Mouse (Mus musculus): Measurements from ENCODE around the gene Hnrnph3.

The Hnrnph3 gene

DNA sequence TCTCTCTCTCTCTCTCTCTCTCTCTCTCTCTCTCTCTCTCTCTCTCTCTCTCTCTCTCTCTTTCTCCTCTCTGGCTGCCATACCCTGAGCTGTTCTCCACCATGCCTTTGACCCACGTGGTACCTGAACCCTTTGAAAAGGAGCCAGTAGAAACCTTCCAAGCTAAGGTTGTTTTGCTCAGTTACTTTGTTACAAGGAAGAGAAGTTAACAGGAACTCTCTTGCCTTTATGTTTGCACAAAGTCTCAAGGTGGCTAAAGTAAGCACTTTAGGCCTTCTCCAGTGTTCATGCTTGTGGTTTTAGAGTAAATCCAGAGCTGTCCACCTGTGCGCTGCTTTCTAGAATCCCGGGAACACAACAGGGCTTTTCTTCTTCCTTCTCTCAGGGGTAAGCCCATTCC lies 8.2 kb upstream of the Hnrnph3 start:
- no peak for DNase-seq (ENCODE audit: low read depth, low spot score)

DNA sequence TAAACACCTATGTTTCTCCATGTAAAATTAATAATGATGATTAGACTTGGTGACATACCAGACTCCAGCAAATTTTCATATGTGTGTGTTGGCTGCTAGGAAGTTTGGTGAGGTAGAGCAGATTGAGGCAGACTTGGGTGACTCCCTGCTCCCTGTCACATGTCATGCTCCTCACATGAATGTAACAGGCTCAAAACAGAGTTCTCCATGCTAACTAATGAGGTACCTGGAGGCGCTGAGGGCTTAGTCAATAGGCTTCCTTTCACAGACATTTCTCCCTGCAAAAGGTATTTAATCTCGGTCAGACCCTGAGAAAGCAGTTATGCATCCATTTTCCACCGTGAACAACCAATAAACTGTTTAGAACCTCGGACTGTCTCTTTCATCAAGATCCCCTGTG lies 4.4 kb upstream of the Hnrnph3 start:
- DNase-seq (ENCODE audit: low read depth, low spot score) = no peak

DNA sequence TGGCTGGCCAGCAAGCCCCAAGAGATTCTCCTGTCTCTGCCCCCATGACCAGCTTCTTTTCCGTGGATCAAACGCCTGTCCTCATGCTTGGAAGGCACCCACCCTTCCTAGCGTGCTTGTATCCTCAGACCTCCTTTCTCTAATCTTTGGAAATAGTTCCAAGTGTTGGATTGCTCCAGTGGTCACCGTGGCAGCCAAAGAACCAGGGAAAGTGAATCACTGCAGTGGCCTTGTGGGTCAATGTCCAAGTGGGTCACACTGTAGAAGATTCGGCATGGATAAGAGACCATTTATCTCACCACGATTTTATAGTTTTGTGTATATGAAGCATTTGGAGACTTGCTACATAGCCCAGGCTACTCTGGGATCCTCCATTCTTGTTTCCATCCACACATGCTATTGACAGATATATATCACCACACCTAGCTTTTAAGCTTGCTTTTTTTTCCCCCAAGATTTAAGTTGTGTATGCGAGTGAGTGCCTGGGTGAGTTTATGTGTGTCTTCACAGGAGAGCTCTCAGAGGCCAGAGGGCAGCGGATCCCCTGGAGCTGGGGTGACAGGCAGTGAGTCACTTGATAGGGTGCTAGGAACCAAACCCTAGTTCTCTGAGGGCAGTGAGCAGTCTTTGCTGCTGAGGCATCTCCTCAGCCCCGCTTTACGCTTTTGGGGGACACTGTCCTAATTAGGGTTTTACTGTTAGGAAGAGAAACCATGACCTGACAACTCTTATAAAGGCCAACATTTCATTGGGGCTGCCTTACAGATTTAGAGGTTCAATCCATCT lies 3.6 kb upstream of the Hnrnph3 start:
- no peak for DNase-seq (ENCODE audit: low read depth, low spot score)

DNA sequence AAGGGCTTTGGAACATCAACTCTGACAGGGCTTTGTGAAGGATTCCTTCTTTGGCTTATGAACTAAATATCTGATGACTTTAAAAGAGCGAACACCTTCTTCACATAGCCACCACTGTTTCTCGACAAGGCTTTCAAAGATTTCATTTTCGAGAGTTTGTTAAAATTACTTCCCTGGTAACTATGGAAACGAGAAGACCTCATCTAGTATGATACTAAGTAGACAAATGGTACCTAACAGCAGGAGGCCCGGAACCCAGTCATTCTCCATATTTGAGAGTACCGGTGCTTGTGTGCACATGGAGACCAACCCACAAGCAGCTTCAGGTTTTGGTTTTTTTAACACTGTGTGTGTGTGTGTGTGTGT lies 2.8 kb upstream of the Hnrnph3 start:
- DNase-seq (ENCODE audit: low read depth, low spot score) = no peak

DNA sequence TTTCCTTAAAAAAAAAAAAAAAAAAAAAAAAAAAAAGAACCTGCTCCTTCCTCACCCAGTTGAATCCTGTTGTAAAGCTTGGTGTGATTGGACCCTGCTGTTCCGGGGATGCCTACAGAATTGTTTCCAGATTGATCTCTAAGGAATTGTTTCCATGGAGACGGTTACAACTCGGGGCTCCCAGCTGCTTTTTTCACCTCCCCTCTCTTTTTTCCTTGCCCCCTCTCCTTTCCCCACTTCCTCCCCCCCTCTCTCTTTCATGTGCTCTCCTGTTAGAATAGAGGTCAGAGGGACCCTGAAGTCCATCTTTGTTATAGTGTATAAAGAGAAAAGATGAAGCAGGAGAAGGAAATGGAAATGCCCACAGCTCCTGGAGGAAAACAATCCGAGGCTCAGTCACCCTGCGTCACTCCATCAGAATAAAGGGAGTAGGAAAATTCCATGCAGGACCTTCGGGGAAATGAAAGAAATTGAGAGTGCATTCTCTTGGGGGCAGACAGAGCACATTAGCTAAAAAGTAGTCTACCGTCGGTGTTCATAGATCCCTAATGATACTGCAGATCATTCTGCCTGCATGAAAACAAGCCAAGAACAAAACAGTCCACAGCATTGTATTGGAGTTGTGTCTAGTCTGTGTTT lies 2.3 kb upstream of the Hnrnph3 start:
- DNase-seq (ENCODE audit: low read depth, low spot score) = no peak

DNA sequence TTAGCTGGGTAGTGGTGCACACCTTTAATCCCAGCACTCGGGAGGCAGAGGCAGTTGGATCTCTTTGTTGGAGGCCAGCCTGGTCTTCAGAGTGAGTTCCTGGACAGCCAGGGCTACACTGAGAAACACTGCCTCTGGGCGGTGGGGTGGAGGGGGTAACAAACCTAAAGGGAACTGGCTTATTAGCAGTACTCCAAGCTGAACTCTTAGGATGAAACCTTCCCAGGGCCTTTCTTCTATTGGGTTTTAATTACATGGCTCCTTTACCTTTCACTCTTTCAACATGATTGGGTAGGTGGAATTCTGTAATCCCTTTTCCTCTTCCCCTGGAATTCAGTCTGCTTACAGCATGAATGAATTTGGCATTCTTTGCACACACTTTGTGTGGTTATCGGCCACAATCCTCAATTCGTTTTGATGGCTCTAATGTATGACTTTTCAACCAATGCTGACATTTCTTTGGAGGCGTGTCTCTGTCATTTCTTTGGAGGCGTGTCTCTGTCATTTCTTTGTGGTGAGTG lies 1.5 kb upstream of the Hnrnph3 start:
- no peak for DNase-seq (ENCODE audit: low read depth, low spot score)

DNA sequence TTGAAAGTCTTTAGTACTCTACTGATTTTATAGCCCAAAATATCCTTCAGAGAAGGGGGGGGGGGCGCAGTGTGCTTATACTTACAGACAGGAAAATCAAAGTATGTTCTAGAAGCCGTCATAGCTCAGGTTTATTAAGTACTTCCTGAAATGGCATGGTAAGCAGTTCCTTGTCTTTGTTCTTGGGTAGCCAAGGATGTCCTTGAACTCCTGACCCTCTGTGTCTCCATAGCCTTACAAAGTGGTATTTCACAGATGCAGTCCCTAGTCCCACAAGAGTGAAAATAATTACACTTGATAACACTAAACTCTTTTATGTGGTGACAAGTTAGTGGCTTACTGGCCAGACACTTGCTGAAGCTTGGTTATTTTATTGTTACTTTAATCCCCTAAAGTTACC lies 999 bp upstream of the Hnrnph3 start:
- no peak for DNase-seq (ENCODE audit: low read depth, low spot score)

DNA sequence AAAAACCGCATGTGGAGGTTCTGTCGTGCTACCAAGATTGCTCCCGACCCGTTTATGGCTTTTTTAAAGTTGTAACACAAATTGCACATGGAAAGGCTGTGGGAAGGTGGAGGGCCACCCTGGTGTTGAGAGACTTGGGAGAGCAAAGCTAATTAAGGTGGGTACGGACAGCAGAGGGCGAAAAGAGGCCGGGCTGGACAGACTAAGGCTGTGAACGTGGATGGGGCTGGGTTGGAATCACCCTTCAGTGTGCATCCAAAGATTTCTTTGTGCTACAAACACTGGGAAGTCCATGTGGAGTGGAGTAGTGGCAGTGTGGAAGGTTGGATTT lies 528 bp upstream of the Hnrnph3 start:
- peak; percentile 57 for DNase-seq (ENCODE audit: low read depth, low spot score)

DNA sequence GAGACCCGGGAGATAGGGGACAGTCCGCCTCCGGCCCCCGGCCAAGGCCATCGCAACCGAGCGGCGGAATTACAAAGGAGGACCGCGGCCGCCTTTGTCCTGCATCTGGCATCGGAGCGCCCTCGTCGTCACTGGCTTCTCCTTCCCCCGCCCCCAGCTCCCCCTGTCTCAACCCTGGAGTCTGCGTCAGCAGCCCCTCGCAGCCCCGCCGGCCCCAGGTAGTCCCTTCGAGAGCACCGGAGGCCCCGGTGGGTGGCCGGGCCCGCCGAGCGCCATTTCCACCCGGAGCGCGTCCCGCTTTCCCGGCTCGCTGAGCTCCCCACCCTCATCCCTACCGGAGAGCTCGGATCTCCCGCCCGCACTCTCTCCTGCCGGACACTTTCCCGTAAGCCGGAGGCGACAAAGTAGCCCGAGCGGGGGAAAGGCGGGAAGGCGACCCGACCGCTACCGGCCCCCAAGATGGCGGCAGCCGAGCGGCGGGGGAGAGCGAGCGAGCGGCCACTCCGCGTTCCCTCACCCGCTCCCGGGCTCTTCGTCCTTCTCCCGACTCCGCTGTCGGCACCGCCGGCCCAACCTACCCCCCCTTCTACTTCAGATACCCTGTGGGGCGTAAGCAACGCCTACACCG lies 782 bp downstream of the Hnrnph3 start:
- DNase-seq (ENCODE audit: low read depth, low spot score) = no peak

DNA sequence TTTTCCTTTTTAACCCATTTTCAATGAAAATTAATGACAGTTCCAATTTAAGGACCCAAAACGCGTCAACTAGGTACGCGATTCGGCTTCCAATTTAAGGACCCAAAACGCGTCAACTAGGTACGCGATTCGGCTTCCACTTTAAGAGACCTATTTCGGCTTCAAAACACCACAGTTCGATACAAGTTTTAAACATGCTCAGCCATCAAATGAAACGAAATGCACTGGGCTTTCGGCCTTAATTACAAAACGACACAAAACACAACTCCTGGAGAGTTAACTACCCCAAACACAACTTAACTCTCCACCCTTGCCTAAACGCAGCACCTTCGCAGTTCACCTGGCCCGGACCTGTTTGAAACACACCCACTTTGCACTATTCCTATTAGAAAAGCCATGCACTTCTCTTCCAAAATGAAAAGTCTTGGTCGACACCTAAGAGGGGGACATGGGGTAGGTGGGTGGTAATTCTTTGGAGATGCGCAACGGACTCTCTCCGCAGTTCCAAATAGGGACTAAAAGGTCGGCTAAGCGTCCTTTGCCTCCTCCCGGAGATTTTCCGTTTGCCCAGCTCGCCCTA lies 1.4 kb downstream of the Hnrnph3 start:
- DNase-seq (ENCODE audit: low read depth, low spot score) = no peak

DNA sequence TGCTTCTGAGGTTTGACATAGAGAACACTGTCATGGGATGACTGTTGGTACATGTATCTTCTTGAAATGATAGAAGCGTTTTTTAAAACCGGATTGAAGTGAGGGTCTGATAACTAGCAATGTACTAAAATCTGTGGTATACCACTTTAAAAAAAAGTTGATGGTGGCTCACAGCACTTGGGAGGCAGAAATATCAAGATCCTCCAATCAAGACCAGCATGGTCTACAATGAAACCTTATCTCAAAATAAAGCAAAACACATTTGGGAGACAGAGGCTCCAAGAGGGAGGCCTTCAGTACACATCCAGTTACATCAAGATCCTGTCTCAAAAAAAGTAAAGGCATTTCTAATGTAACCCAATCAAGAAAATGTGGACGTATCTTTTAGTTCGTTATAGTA lies 2.3 kb downstream of the Hnrnph3 start:
- no peak for DNase-seq (ENCODE audit: low read depth, low spot score)

DNA sequence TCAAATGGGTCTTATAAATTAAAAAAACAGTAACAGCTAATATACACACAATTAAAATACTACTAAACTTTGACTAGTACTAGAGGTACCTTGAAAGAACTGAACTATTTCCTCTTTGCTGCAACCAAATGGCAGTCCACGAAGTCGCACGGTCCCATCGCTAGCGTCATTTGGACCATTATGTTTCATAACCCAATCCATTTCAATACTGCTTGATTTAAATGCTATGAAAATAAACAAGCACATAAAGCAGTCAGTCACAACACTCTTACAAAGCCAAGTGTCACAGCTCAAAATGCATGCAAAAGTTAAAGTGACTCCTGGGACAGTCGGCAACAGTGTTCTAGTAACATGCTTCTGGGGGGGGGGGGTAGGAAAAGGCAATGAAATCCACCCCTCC lies 4.7 kb downstream of the Hnrnph3 start:
- no peak for DNase-seq (ENCODE audit: low read depth, low spot score)

DNA sequence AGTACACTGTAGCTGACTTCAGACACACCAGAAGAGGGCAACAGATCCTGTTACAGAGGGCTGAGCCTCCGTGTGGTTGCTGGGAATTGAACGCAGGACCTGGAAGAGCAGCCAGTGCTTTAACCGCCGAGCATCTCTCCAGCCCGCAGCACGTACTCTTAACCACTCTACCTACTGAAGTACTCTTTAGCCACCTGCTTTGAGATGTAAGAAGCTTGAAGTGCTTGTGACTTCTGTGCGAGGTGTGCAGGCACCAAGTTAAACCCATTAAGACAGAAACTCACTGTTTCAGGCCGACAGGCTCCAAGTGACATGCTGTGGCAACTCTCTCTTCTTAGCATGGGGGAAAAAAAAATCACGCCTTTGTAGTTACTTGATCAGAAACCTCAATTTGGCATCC lies 9.8 kb downstream of the Hnrnph3 start:
- DNase-seq (ENCODE audit: low read depth, low spot score) = no peak

DNA sequence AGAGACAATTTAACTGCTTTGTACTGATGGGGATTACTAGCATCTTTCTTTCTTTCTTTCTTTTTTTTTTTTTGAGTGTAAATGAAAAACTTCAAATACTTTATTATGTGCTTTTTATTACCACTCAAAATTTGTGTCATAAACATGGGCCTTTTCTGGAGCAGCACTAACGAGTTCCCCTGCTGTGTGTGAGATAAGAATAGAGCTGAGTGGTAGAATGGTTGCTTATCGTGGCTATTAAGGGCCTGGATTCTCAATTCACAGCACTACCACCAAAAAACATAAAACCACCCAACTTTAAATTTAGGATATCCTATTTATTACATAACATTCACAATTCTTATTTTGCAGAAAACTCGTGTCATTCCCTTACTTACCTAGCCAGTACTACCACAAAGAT lies 10.5 kb downstream of the Hnrnph3 start:
- DNase-seq (ENCODE audit: low read depth, low spot score) = no peak

DNA sequence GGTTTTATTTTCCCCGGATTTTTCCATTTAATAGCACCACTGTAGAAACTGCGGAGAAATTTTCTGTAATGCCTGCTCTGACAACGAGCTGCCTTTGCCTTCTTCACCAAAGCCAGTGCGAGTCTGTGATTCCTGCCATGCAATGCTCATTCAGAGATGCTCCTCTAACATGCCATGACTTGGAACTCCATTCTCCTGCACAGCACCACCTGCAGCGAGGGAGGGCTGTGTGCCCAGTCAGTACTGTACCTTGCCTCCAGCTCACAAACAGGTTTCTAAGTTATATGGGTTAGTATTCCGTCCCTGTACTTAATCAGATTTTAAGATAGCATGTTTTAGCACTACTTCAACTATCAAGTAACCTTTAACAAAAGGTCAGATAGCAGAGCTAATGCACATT lies 12.5 kb downstream of the Hnrnph3 start:
- DNase-seq (ENCODE audit: low read depth, low spot score) = no peak

DNA sequence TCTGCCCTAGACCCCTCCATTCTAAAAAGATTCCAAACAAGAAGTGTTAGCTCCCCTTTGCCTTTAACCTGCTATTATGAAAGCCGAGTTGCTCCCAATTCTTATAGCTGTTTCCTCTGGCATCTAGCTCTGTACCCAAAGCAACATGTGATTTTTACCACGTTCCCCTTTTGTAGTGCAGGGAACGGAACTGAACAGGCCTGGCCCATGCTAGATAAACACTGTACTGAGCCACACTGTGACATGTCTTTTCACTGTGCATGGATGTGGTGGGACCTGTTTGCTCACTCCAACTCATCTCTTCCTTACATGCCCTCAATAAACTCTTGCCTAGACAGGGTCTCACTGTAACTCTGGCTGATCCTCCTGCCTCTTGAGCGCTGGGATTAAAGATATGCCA lies 13.7 kb downstream of the Hnrnph3 start:
- no peak for DNase-seq (ENCODE audit: low read depth, low spot score)

DNA sequence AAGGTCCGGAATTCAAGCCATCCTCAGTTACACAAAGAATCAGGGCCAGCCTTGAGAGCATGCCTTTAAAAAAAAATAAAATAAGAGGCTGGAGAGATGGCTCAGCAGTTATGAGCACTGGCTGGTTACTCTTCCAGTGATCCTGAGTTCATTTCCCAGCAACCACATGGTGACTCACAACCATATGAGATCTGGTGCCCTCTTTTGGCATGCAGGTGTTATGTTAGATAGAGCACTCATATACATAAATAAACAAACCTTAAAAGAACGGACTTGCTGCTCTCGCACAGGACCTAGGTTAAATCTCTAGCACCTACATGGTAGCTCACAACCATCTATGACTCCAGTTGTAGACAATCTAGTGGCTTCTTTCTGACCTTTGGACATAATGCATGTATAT lies 15.8 kb downstream of the Hnrnph3 start:
- no peak for DNase-seq (ENCODE audit: low read depth, low spot score)

DNA sequence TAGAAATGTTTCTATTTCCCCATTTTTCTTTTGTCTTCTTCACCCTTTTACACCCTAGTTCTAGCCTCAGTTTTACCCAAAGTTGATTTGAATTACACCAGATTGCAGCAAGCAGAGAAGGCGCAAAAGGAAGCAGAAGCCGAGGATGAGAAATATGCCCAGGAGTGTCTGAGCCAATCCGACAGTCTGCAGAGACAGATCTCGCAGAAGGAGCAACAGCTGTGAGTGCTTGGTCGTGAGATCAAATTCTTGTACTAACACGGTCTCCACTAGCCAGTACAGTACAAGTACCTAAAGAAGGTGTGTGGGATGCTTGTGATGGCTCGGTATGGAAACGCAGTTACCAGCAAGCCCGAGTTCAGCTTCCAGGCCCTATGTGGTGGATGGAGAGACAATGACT lies 19.5 kb downstream of the Hnrnph3 start:
- no peak for DNase-seq (ENCODE audit: low read depth, low spot score)

DNA sequence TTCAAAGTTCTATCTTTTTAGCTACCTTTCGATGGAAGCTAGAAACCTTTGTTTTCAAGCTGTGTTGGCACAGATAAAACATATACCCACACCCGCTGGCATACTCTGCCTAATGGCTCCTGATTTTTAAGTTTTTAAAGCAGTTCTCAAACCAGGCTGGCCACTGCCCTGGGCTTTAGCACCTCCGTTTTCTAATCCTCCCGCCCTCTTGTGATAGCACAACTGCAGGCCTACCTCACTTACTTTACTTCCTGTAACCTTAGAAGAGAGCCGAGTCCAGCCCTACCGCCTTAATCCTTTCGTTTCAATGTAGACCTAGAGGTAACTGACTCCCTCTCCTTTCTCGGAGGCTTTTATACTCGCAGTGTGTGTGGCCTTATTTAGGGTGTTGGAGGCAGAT lies 20.8 kb downstream of the Hnrnph3 start:
- no peak for DNase-seq (ENCODE audit: low read depth, low spot score)

DNA sequence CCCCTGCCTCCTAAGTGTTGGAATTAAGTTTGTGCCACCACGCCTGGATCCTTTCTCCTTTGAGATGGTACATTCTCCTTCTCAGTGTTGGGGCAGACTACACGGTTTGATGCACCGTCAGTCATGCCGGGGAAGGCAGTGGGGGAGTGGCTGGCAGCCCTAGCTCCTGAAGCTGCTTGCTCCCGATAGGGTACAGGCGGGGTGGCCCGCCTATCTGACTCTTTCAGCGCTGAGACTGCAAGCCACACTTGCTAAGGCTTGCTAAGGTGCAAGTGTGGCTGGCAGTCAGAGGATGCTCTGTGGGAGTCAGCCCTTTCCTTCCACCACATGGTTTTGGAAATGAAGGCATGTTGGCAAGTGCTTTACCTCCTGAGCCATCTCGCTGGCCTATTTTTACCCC lies 23.4 kb downstream of the Hnrnph3 start:
- no peak for DNase-seq (ENCODE audit: low read depth, low spot score)

DNA sequence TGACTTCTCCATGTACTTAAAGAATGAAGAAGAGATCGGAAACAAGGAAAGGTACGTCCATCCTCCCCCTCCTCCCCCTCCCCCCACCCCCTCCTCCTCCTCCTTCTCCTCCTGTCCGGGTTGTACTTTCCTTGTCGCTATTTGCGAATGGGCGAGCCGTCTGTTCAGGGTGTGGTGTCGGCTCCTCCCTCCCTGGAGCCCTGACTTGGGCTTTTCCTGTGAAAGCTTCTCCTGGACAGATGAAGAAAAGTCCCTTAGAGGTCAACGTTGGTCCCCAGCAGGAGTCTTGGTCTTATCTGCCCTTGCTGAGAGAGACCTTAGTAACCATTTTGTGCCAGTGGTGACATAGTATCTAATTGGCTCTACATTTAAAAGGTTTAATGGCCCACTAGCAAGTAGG lies 30.0 kb downstream of the Hnrnph3 start:
- no peak for DNase-seq (ENCODE audit: low read depth, low spot score)

DNA sequence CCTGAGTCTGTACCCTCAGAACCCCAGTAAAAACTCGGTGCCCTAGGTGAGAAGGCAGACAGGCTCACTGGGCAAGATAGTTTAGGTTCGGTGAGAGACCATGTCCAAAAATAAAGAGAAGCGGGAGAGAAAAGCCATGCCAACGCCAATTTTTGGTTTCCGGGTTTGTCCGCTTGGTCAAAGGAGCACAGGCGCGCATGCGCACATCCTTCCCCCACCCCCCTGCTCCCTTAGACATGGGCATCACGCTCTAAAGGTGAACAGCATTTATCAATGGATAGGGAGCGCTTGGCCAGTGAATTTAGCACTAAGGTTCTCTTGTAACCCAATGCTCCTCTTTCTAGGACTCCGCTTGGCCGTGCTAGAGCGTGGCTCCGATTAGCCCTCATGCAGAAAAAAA lies 33.4 kb downstream of the Hnrnph3 start:
- DNase-seq (ENCODE audit: low read depth, low spot score) = no peak

DNA sequence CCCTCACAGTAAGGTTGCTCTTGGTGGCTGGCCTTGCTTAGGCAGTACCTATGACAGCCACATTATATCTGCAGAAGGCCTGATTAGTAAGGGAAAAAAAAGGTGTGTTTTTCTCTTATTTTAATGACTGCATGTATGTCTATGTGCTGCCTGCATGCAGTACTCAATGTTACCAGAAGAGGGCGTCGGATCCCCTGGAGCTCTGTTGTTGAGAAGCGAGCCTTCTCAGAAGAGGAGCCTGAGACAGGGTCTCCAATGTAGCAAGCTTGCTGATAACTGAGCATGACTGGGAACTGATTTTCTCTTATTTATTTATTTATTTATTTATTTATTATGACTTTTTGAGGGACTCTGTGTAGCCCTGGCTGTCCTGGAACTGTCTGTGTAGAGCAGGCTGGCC lies 36.7 kb downstream of the Hnrnph3 start:
- no peak for DNase-seq (ENCODE audit: low read depth, low spot score)
